Mouse (Mus musculus) left cerebral cortex, postnatal 10 days (tissue): ENCODE data around the gene Bmp2k. TPM values are rescaled to one million over a fixed set of nuclear protein-coding genes. Genes with fewer than 3 reads are reported as not detected.
"Not testable (repeated sequence)": the region's sequence is repeated elsewhere in the genome, so short reads cannot be mapped to it uniquely, and the experiment has no call there.

ENCODE experiments used
- DNase-seq, 2 experiments: peaks; one replicate each; pipeline ENCODE4 v3.0.0; 2021 to 2022; ENCODE audit warnings: low spot score in 2 of 2, mixed read lengths in 1 of 2; ENCODE audit errors: extremely low spot score in 1 of 2
- intact Hi-C: fragments of 180-260 bp; cut with DNase I; formaldehyde crosslinking; loops from one replicate; pipeline ENCODE4 v1.15.1; 2025
- total RNA-seq, 2 experiments: library from RNA; stranded (reverse); gene quantifications; 2 replicates each; pipeline ENCODE4 v1.2.3; 2021

Bmp2k gene
- total RNA-seq, 2 experiments from 2014 or later = 14.3 to 14.8 TPM

DNA sequence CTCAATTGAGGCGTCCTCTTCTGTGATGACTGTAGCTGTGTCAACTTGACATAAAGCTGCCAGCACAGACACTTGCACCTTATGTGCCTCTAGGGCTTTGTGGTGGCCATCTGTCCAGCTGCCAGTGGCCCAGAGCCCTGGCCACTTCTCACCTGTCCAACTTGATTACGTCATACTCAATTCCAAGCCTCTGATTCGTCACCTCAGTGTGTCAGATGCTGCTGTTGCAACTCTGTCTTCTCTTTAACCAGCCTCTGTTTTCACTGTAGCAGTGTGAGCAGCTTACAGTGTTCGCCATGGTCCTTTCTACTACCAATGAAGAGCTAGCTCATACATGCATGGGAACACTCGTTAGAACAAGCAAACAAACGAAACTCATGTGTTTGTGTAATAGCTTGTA lies 28.2 kb downstream of the Bmp2k start:
- intact Hi-C loops = no loop called here
- no peak for DNase-seq

DNA sequence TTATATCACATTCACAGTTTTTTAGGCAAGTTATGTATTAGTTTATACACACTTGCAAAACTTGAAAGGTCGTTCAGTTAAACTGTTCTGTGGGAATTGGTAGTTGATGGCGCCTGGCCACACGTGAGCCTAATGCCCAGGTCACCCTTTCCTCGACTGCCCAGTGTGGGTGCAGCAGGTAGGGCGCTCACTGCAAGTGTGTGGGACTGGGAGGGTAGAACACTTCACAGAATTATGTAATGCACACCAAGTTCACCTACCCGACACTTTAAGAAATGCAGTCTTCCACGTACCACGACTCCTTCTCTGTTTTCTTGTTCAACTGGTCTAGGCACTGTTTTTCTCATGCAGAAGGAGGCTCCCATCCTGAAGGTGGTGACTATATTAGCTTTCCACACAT lies 30.5 kb downstream of the Bmp2k start:
- intact Hi-C loops = no loop called here

GRCm38 (mm10) chr5:97028840-97029239 lies 31.4 kb downstream of the Bmp2k start:
- intact Hi-C loops, DNase-seq: not testable (repeated sequence)

More for the DNA sequence above, 30.5 kb downstream of the Bmp2k start:
- no peak for DNase-seq

GRCm38 (mm10) chr5:97031771-97032170 lies 34.3 kb downstream of the Bmp2k start:
- intact Hi-C loops = no loop called here
- no peak for DNase-seq

GRCm38 (mm10) chr5:97045260-97045659 lies 47.8 kb downstream of the Bmp2k start:
- no peak for DNase-seq
- intact Hi-C loops = no loop called here

- intact Hi-C loops = no loop called here
- DNase-seq = no peak
These were observed 49.2 kb downstream of the Bmp2k start for GRCm38 (mm10) chr5:97046680-97047079.

GRCm38 (mm10) chr5:97048905-97049304 lies 51.4 kb downstream of the Bmp2k start:
- DNase-seq = no peak
- intact Hi-C loops = no loop called here

- intact Hi-C loops = no loop called here
- DNase-seq = no peak
These were observed 56.7 kb downstream of the Bmp2k start for GRCm38 (mm10) chr5:97054166-97054565.

DNA sequence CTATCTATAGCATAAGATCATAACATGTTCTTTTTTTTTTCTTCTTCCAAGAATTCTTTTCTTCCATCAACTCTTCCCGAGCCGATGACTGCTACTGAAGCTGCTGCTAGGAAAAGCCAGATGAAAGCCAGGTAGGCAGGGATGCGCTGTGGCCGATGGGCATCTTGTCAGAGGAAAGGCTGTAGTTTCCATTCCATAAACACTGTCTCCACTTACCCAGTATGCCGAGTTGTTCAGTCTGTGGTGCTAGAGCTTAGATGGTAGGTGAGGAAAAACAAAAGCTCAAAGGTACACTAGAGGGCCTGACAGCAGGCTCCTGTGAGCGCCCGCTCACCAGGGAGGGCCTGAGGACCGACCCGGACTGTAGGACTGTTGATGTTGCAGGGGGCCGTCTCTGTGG lies 57.3 kb downstream of the Bmp2k start:
- intact Hi-C loops = loop anchor here (5.0 kb wide), 2 partner anchors 202 to 788 kb away; no protein-coding TSS in a partner anchor
- DNase-seq = no peak

DNA sequence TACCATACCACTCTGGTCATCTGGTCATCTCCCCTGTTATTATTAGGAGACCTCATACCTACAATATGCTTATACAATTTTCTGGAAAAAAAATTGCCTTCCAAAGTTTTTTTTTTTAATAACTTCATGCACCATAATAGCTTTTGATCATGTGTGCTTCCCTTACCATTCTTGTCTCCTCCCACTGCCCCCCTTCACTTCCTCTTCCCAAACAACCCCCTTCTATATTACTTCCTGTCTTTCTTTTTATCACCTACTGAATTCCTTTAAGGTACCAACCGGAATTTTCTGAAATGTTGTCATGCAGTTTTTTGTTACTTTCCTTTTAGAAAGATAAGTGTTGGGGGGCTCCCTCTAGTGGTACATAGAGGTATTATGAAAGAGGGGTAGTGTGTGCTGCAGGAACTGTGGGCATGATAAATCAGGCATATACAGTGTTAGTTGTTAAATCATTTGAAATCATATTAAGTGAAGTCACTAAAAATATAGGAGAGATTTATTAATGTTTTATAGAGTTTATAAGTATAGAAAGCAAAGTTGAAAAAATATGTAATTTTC lies 58.1 kb downstream of the Bmp2k start:
- intact Hi-C loops = loop anchor here (5.0 kb wide), 2 partner anchors 203 to 788 kb away; no protein-coding TSS in a partner anchor
- DNase-seq = peak in 1 of 2 experiments; percentile 80

GRCm38 (mm10) chr5:97056359-97056758 lies 58.9 kb downstream of the Bmp2k start:
- no peak for DNase-seq
- intact Hi-C loops = loop anchor here (5.0 kb wide), 2 partner anchors 204 to 789 kb away; no protein-coding TSS in a partner anchor

DNA sequence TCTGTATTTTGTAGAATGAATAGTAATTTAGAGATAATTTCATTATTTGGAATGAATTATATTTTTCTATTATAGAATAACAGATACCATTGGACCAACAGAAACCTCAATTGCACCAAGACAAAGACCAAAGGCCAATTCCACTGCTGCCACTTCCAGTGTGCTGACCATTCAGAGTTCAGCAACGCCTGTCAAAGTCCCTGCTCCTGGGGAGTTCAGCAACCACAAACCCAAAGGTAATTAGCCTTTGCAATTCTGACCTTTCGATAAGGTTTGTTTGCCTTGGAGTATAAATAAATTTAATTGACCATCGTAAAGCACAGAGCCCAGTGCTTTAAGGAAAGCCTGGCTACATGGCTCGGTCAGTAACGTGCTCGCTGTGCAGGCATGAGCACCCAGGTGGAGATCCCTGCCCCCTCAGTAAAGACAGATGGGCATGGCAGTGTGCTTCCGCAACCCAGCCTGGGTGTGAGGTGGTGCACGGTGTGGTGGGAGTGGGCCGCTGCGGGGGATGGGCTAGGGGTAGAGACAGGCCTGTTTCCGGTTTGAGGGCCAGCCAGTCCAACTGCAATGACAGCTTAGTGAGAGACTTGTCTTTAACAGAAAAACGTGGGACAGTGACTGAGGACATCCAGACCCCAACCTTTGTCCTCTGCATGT lies 59.4 kb downstream of the Bmp2k start:
- no peak for DNase-seq
- intact Hi-C loops = loop anchor here (5.0 kb wide), 2 partner anchors 205 to 790 kb away; no protein-coding TSS in a partner anchor

DNA sequence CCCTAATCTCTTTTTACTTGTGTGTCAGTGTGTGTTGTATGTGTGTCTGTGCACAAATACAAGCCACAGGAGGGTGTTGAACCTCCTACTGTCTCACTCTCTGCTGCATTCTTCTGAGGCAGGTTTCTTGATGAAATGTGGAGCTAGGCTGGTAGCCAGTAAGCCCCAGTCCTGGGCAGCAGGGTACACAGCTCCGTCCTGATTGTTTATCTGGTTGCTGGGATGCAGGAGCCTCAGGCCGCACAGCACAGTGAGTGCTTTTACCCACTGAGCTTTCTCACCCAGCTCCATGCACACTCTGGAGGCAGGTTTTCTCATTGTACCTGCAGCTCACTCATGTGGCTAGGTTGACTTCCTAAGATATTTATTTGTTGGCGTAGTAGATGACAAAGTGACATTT lies 63.4 kb downstream of the Bmp2k start:
- DNase-seq = no peak
- intact Hi-C loops = no loop called here

DNA sequence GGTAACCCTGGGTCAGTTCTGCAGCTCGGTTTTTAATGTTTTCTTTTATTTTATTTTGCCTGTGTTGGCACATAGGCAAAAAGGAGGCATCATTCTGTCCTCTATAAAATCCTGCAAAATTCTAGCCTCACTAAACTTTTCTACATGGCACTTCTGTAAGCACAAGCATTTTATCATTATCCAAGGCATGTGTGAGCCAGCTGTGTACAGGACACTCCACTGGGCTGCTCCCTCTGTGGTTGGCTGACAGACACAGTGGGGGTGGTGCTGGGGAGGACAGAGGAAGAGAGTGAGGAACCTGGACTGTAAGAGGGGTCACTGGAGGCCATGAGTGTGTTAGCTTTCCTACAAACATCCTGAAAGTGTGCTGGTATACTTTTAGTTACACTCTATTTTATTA lies 64.6 kb downstream of the Bmp2k start:
- DNase-seq = no peak
- intact Hi-C loops = no loop called here

DNA sequence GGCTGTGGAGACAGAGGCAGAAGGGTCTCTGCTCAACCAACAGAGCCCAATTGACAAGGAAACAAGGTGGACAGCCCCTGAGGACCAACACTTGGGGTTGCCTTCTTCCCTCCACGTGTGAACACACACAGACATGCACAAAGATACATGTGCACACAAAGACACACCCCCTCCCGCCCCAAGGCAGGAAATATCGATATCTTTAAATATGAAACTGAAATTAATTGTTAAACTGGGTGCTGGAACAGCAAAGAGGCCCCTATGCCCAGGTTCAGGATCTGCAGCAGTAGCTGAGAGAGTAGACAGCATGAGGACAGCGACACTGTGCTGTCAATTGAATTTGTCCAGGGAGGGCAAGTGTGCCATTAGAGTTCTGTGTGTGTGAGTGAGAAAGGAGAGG lies 68.3 kb downstream of the Bmp2k start:
- intact Hi-C loops = no loop called here
- no peak for DNase-seq

GRCm38 (mm10) chr5:97075476-97076151 lies 78.1 kb downstream of the Bmp2k start:
- DNase-seq = no peak
- intact Hi-C loops = no loop called here

DNA sequence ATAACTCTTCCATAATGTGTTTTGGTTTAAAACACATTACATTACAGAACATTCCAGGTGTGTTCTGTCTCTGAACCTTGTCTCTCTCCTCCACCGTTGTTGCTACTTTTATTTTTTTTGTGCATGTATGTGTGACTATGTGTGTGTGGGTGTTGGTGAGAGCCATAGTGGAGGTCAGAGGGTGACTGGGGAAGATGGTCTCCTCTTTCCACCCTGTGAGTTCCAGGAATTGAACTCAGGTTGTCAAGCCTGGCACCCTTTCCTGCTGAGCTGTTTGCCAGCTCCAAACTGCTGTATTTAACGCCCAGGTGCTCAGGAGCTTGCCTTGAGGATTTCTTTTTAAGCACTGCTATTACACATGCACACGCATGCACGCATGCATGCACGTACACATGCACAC lies 78.7 kb downstream of the Bmp2k start:
- no peak for DNase-seq
- intact Hi-C loops = no loop called here

- no peak for DNase-seq
- intact Hi-C loops = no loop called here
These were observed 80.2 kb downstream of the Bmp2k start for GRCm38 (mm10) chr5:97077676-97078075.

DNA sequence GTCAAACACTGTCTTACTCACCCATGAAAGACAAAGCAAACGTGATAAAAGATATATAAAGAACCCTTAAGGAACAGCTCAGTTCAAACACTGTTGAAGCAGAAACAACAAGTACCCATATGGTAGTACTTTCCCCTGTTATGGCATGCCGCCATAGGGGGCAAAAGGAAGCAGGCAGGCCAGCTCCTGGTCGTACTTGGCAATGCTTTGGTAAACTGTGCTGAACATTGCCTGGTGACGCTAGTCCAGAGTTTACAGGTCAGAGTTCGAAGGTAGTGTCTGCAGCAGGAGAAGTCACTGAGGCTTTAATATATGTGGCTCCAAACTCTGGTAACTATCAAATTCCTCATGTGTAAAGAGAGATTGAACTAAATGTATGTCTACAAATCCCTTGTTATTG lies 81.2 kb downstream of the Bmp2k start:
- intact Hi-C loops = no loop called here
- no peak for DNase-seq

GRCm38 (mm10) chr5:97081481-97081880 lies 84.0 kb downstream of the Bmp2k start:
- peak in 1 of 2 experiments; percentile 44 for DNase-seq
- intact Hi-C loops = no loop called here
